Mouse (Mus musculus) heart, embryonic 12.5 days (tissue): ENCODE measurements around the gene Prlh. TPM values are rescaled to one million over a fixed set of nuclear protein-coding genes. Genes with fewer than 3 reads are reported as not detected.

Source experiments
- ATAC-seq: fragments of 200-750 bp; cut with Nextera tagmentation; 2 replicates; pipeline ENCODE4 v1.8.0; 2017; ENCODE audit warnings: moderate TSS enrichment, moderate library complexity; ENCODE audit not compliant: insufficient number of reproducible peaks, low FRiP score
- H3K27ac ChIP-seq: fragments of 300-500 bp; sonication (generic); 2 replicates; pipeline ENCODE4 v1.5.1; 2016; ENCODE audit warnings: mild to moderate bottlenecking, moderate library complexity; ENCODE audit not compliant: poor library complexity, severe bottlenecking
- H3K27me3 ChIP-seq: fragments of 300-500 bp; sonication (generic); replicated peaks from 2 replicates; pipeline ENCODE4 v1.6.1; 2016; ENCODE audit warnings: mild to moderate bottlenecking, moderate library complexity
- H3K36me3 ChIP-seq: fragments of 300-500 bp; sonication (generic); 2 replicates; pipeline ENCODE4 v1.6.1; 2016; ENCODE audit warnings: mild to moderate bottlenecking, moderate library complexity
- H3K4me1 ChIP-seq: fragments of 300-500 bp; sonication (generic); replicated peaks from 2 replicates; pipeline ENCODE4 v1.6.1; 2016; ENCODE audit warnings: mild to moderate bottlenecking
- H3K4me2 ChIP-seq: fragments of 300-500 bp; sonication (generic); 2 replicates; pipeline ENCODE4 v1.6.1; 2016; ENCODE audit warnings: mild to moderate bottlenecking, moderate library complexity
- H3K4me3 ChIP-seq: fragments of 300-500 bp; sonication (generic); 2 replicates; pipeline ENCODE4 v1.5.1; 2016; ENCODE audit warnings: mild to moderate bottlenecking
- H3K9ac ChIP-seq: fragments of 300-500 bp; sonication (generic); 2 replicates; pipeline ENCODE4 v1.6.1; 2016; ENCODE audit warnings: mild to moderate bottlenecking, moderate library complexity
- H3K9me3 ChIP-seq: fragments of 300-500 bp; sonication (generic); replicated peaks from 2 replicates; pipeline ENCODE4 v1.6.1; 2016; ENCODE audit warnings: mild to moderate bottlenecking, moderate library complexity
- WGBS: fragments of 180-500 bp; shearing (Covaris S2); methylation state at CpG from one replicate; pipeline ENCODE4 v1.1.7; 2016; 5-methylcytosine and 5-hydroxymethylcytosine counted together
- polyA plus RNA-seq: library from polyadenylated mRNA; unstranded; fragments of >200 nt; fragmentation: Nextera tagmentation; extraction: Ambion mirVana; gene quantifications from 2 replicates; pipeline ENCODE4 v1.2.1, GENCODE M21; 2016

Gene Prlh
- polyA plus RNA-seq, 1 experiment from 2014 or later, result not detected

GRCm38 (mm10) chr1:90974906-90975649 lies 22.2 kb downstream of the Prlh start:
- Histone ChIP-seq H3K4me2 (peak overlapping the region; percentile 18), H3K27ac (0 out of 2 replicates have a peak overlapping the region, but pooled peaks have one; percentile 38), H3K4me1 (peaks cover 42% of the 10 kb centered on the region), H3K27me3 (no peaks in the 10 kb centered on the region), H3K36me3 (no peaks in the 10 kb centered on the region), H3K9ac (no peak overlapping the region), H3K4me3 (no peak overlapping the region), H3K9me3 (no peaks in the 10 kb centered on the region)
- 0 out of 2 replicates have a peak, but pooled peaks have one; percentile 43 for ATAC-seq
- 22% methylated on average over 12 of the region's 12 CpGs for WGBS

- no peaks in the 10 kb centered on the region for H3K9me3 ChIP-seq
- no peak overlapping the region for H3K9ac ChIP-seq
- H3K27me3 ChIP-seq, result no peaks in the 10 kb centered on the region
- H3K36me3 ChIP-seq, result no peaks in the 10 kb centered on the region
- no peak overlapping the region for H3K27ac ChIP-seq
- no peak for ATAC-seq
- WGBS, result 86% methylated on average over 4 of the region's 4 CpGs
- H3K4me1 ChIP-seq, result peaks cover 41% of the 10 kb centered on the region
- no peak overlapping the region for H3K4me2 ChIP-seq
- H3K4me3 ChIP-seq, result no peak overlapping the region
Observed at GRCm38 (mm10) chr1:90975960-90976359, 23.1 kb downstream of the Prlh start.

GRCm38 (mm10) chr1:90980638-90981330 lies 27.9 kb downstream of the Prlh start:
- Histone ChIP-seq H3K4me1 (peaks cover 12% of the 10 kb centered on the region), H3K4me2 (no peak overlapping the region), H3K36me3 (no peaks in the 10 kb centered on the region), H3K9ac (no peak overlapping the region), H3K27ac (peak overlapping the region; percentile 14), H3K27me3 (no peaks in the 10 kb centered on the region), H3K4me3 (no peak overlapping the region), H3K9me3 (no peaks in the 10 kb centered on the region)
- WGBS, result 31% methylated on average over 10 of the region's 10 CpGs
- no peak for ATAC-seq

GRCm38 (mm10) chr1:90981346-90981745 lies 28.4 kb downstream of the Prlh start:
- WGBS, result 71% methylated on average over 3 of the region's 3 CpGs
- H3K9me3 ChIP-seq, result no peaks in the 10 kb centered on the region
- H3K27ac ChIP-seq, result no peak overlapping the region
- H3K4me3 ChIP-seq, result no peak overlapping the region
- ATAC-seq, result no peak
- H3K4me2 ChIP-seq, result no peak overlapping the region
- H3K36me3 ChIP-seq, result no peaks in the 10 kb centered on the region
- H3K9ac ChIP-seq, result no peak overlapping the region
- H3K4me1 ChIP-seq, result peaks cover 11% of the 10 kb centered on the region
- no peaks in the 10 kb centered on the region for H3K27me3 ChIP-seq

- Histone ChIP-seq H3K27ac (no peak overlapping the region), H3K4me1 (peaks cover 26% of the 10 kb centered on the region), H3K9ac (no peak overlapping the region), H3K36me3 (0 out of 2 replicates have a peak, but pooled peaks cover 3% of the 10 kb centered on the region), H3K9me3 (peaks cover 6% of the 10 kb centered on the region), H3K4me3 (no peak overlapping the region), H3K27me3 (no peaks in the 10 kb centered on the region), H3K4me2 (no peak overlapping the region)
- ATAC-seq, result no peak
- WGBS, result 94% methylated on average over 1 of the region's 1 CpGs
Observed at GRCm38 (mm10) chr1:90995916-90996315, 43.0 kb downstream of the Prlh start.

- Histone ChIP-seq H3K9ac (no peak overlapping the region), H3K4me1 (peaks cover 38% of the 10 kb centered on the region), H3K4me2 (no peak overlapping the region), H3K4me3 (no peak overlapping the region), H3K36me3 (0 out of 2 replicates have a peak, but pooled peaks cover 3% of the 10 kb centered on the region), H3K27me3 (no peaks in the 10 kb centered on the region), H3K27ac (no peak overlapping the region), H3K9me3 (peaks cover 6% of the 10 kb centered on the region)
- WGBS, result 50% methylated on average over 4 of the region's 4 CpGs
- no peak for ATAC-seq
Observed at GRCm38 (mm10) chr1:90997136-90997535, 44.2 kb downstream of the Prlh start.

GRCm38 (mm10) chr1:90997641-90998040 lies 44.7 kb downstream of the Prlh start:
- no peaks in the 10 kb centered on the region for H3K27me3 ChIP-seq
- peak overlapping the region; percentile 98 for H3K9ac ChIP-seq
- 68% methylated on average over 5 of the region's 5 CpGs for WGBS
- H3K4me3 ChIP-seq, result peak overlapping the region; percentile 82; the same call in 1 of the 2 replicates
- H3K27ac ChIP-seq, result peak overlapping the region; percentile 98; the same call in 1 of the 2 replicates
- H3K4me2 ChIP-seq, result peak overlapping the region; percentile 75
- H3K9me3 ChIP-seq, result peaks cover 6% of the 10 kb centered on the region
- H3K4me1 ChIP-seq, result peaks cover 43% of the 10 kb centered on the region
- 0 out of 2 replicates have a peak, but pooled peaks cover 3% of the 10 kb centered on the region for H3K36me3 ChIP-seq
- no peak for ATAC-seq

GRCm38 (mm10) chr1:90998268-90998890 lies 45.5 kb downstream of the Prlh start, which contains the start of gene Lrrfip1:
TSS of gene Lrrfip1 (plus strand) at chr1:90998737.
- H3K27me3 ChIP-seq, result no peaks in the 10 kb centered on the region
- H3K36me3 ChIP-seq, result 0 out of 2 replicates have a peak, but pooled peaks cover 3% of the 10 kb centered on the region
- peak within 1 kb of the TSS; percentile 75 for H3K4me2 ChIP-seq
- peak within 1 kb of the TSS; percentile 98 for H3K9ac ChIP-seq
- peak within 1 kb of the TSS; percentile 98 for H3K27ac ChIP-seq
- H3K9me3 ChIP-seq, result peaks cover 6% of the 10 kb centered on the region
- H3K4me1 ChIP-seq, result peaks cover 50% of the 10 kb centered on the region
- peak; percentile 48 for ATAC-seq
- WGBS, result 3% methylated on average over 54 of the region's 59 CpGs
- peak within 1 kb of the TSS; percentile 82 for H3K4me3 ChIP-seq

- Histone ChIP-seq H3K9me3 (peaks cover 6% of the 10 kb centered on the region), H3K4me2 (peak overlapping the region; percentile 75), H3K27ac (peak overlapping the region; percentile 98), H3K27me3 (no peaks in the 10 kb centered on the region), H3K4me3 (peak overlapping the region; percentile 82), H3K9ac (peak overlapping the region; percentile 98), H3K36me3 (0 out of 2 replicates have a peak, but pooled peaks cover 3% of the 10 kb centered on the region), H3K4me1 (peaks cover 57% of the 10 kb centered on the region)
- ATAC-seq, result peak; percentile 36; the same call in 1 of the 2 replicates
- WGBS, result 1% methylated on average over 41 of the region's 41 CpGs
Observed at GRCm38 (mm10) chr1:90998891-90999611, 46.1 kb downstream of the Prlh start.

GRCm38 (mm10) chr1:90999911-91000601 lies 47.1 kb downstream of the Prlh start:
- H3K4me1 ChIP-seq, result peaks cover 63% of the 10 kb centered on the region
- peak overlapping the region; percentile 98 for H3K27ac ChIP-seq
- 0 out of 2 replicates have a peak, but pooled peaks cover 3% of the 10 kb centered on the region for H3K36me3 ChIP-seq
- peak overlapping the region; percentile 75 for H3K4me2 ChIP-seq
- 35% methylated on average over 10 of the region's 10 CpGs for WGBS
- peaks cover 6% of the 10 kb centered on the region for H3K9me3 ChIP-seq
- H3K4me3 ChIP-seq, result peak overlapping the region; percentile 82
- H3K27me3 ChIP-seq, result no peaks in the 10 kb centered on the region
- peak; percentile 56 for ATAC-seq
- H3K9ac ChIP-seq, result peak overlapping the region; percentile 98
